Mouse (Mus musculus) CH12.LX (cell line): ENCODE measurements at regions not wholly inside any gene's neighbourhood (a gene's known extent, or its start where the extent isn't known, plus 50 kb on each side); places are given as distances from the start of the nearest gene placed in this dataset.

ENCODE experiments used
- DNase-seq: peaks from one replicate; pipeline ENCODE4 v3.0.0-alpha.2; 2013; ENCODE audit errors: extremely low read depth
- H3K27ac ChIP-seq: 2 replicates; pipeline ENCODE4 v1.5.1; 2012; ENCODE audit warnings: low read depth, mild to moderate bottlenecking, control low read depth, moderate library complexity; ENCODE audit not compliant: insufficient read depth
- H3K27me3 ChIP-seq: replicated peaks from 2 replicates; pipeline ENCODE3; 2012; ENCODE audit warnings: inconsistent platforms
- H3K36me3 ChIP-seq, 2 experiments: replicated peaks in 1 of 2; 2 replicates each; pipeline versions ENCODE3 to v1.6.1; 2012; ENCODE audit warnings: inconsistent platforms in 1 of 2, low read length in 1 of 2, mild to moderate bottlenecking in 1 of 2, mixed read lengths in 1 of 2, moderate library complexity in 1 of 2; ENCODE audit not compliant: control insufficient read depth in 1 of 2, insufficient read depth in 1 of 2
- H3K4me1 ChIP-seq, 2 experiments: 2 replicates each; pipeline ENCODE4 v1.6.1; 2012; ENCODE audit warnings: inconsistent platforms in 1 of 2, moderate library complexity in 1 of 2; ENCODE audit not compliant: insufficient read depth in 2 of 2, control insufficient read depth in 1 of 2
- H3K4me2 ChIP-seq: 2 replicates; pipeline ENCODE4 v1.6.1; 2012; ENCODE audit warnings: low read depth, mild to moderate bottlenecking, control low read depth; ENCODE audit not compliant: poor library complexity, insufficient read depth, severe bottlenecking
- H3K4me3 ChIP-seq, 3 experiments: fragments of 150-350 bp in 1 of 3; sonication (generic) in 1 of 3; replicated peaks in 1 of 3; 2 replicates each; pipeline versions ENCODE3 to v1.5.1; 2011 to 2012; ENCODE audit warnings: low read depth in 2 of 3, low read length in 2 of 3, mild to moderate bottlenecking in 2 of 3, moderate library complexity in 2 of 3, control low read depth in 1 of 3, improper control_type of control experiment in 1 of 3, inconsistent platforms in 1 of 3, mixed read lengths in 1 of 3; ENCODE audit not compliant: poor library complexity in 1 of 3
- H3K79me2 ChIP-seq: replicated peaks from 2 replicates; pipeline ENCODE4 v1.6.1; 2012; ENCODE audit warnings: mild to moderate bottlenecking, moderate library complexity; ENCODE audit not compliant: control insufficient read depth, poor library complexity, insufficient read depth, severe bottlenecking; ENCODE audit errors: extremely low read depth
- H3K9ac ChIP-seq: 2 replicates; pipeline ENCODE4 v1.6.1; 2012; ENCODE audit warnings: low read depth, mild to moderate bottlenecking, control low read depth, moderate library complexity; ENCODE audit not compliant: insufficient read depth
- H3K9me3 ChIP-seq: replicated peaks from 2 replicates; pipeline ENCODE3; 2012; ENCODE audit warnings: low read length, inconsistent platforms, mixed read lengths
- CHD1 ChIP-seq: IDR thresholded peaks from 2 replicates; pipeline ENCODE4 v1.6.1; 2012; ENCODE audit warnings: low read depth, low read length, improper control_type of control experiment, inconsistent platforms
- CHD2 ChIP-seq: IDR thresholded peaks from 2 replicates; pipeline ENCODE4 v1.6.1; 2011; ENCODE audit warnings: low read length, improper control_type of control experiment
- CTCF ChIP-seq, 2 experiments: IDR thresholded peaks in 1 of 2; conservative IDR thresholded peaks in 1 of 2; 2 replicates each; pipeline ENCODE4 v1.5.1; 2011 to 2012; ENCODE audit warnings: low read depth in 2 of 2, low read length in 2 of 2, improper control_type of control experiment in 1 of 2, inconsistent platforms in 1 of 2, mild to moderate bottlenecking in 1 of 2, moderate library complexity in 1 of 2
- E2F4 ChIP-seq: IDR thresholded peaks from 2 replicates; pipeline ENCODE4 v1.6.1; 2011; ENCODE audit warnings: low read depth, low read length, improper control_type of control experiment; ENCODE audit not compliant: insufficient replicate concordance
- ELF1 ChIP-seq: IDR thresholded peaks from 2 replicates; pipeline ENCODE4 v1.6.1; 2014; ENCODE audit warnings: low read depth, mild to moderate bottlenecking, inconsistent platforms, low read length, improper control_type of control experiment
- EP300 ChIP-seq: IDR thresholded peaks from 2 replicates; pipeline ENCODE4 v1.6.1; 2011; ENCODE audit warnings: low read length, improper control_type of control experiment
- ETS1 ChIP-seq: conservative IDR thresholded peaks from 2 replicates; pipeline ENCODE4 v1.6.1; 2012; ENCODE audit warnings: low read depth, mild to moderate bottlenecking, inconsistent platforms, low read length, improper control_type of control experiment, moderate library complexity
- GABPA ChIP-seq: IDR thresholded peaks from 2 replicates; pipeline ENCODE4 v1.6.1; 2012; ENCODE audit warnings: low read depth, low read length, improper control_type of control experiment, inconsistent platforms; ENCODE audit not compliant: insufficient replicate concordance
- HCFC1 ChIP-seq: IDR thresholded peaks from 2 replicates; pipeline ENCODE4 v1.6.1; 2012; ENCODE audit warnings: low read depth, mild to moderate bottlenecking, inconsistent platforms, low read length, improper control_type of control experiment
- IRF4 ChIP-seq: IDR thresholded peaks from 2 replicates; pipeline ENCODE4 v1.6.1; 2014; ENCODE audit warnings: low read depth, mild to moderate bottlenecking, inconsistent platforms, low read length, improper control_type of control experiment
- KAT2A ChIP-seq: IDR thresholded peaks from 2 replicates; pipeline ENCODE4 v1.6.1; 2012; ENCODE audit warnings: low read length, improper control_type of control experiment, inconsistent platforms; ENCODE audit not compliant: insufficient replicate concordance
- MAFK ChIP-seq: IDR thresholded peaks from 2 replicates; pipeline ENCODE4 v1.6.1; 2011; ENCODE audit warnings: low read length, improper control_type of control experiment; ENCODE audit not compliant: insufficient replicate concordance
- MAX ChIP-seq: IDR thresholded peaks from 2 replicates; pipeline ENCODE4 v1.6.1; 2011; ENCODE audit warnings: low read length, improper control_type of control experiment
- MAZ ChIP-seq: IDR thresholded peaks from 2 replicates; pipeline ENCODE4 v1.6.1; 2012; ENCODE audit warnings: low read depth, mild to moderate bottlenecking, inconsistent platforms, low read length, improper control_type of control experiment, moderate library complexity
- MXI1 ChIP-seq: IDR thresholded peaks from 2 replicates; pipeline ENCODE4 v1.6.1; 2011; ENCODE audit warnings: mild to moderate bottlenecking, low read depth, low read length, improper control_type of control experiment
- MYC ChIP-seq: IDR thresholded peaks from 2 replicates; pipeline ENCODE4 v1.6.1; 2011; ENCODE audit warnings: low read depth, mild to moderate bottlenecking, improper control_type of control experiment, low read length
- NELFE ChIP-seq: IDR thresholded peaks from 2 replicates; pipeline ENCODE4 v1.6.1; 2011; ENCODE audit warnings: low read depth, low read length, improper control_type of control experiment
- NRF1 ChIP-seq: IDR thresholded peaks from 2 replicates; pipeline ENCODE4 v1.6.1; 2014; ENCODE audit warnings: low read depth, mild to moderate bottlenecking, inconsistent platforms, low read length, improper control_type of control experiment, moderate library complexity
- PAX5 ChIP-seq: IDR thresholded peaks from 2 replicates; pipeline ENCODE4 v1.6.1; 2012; ENCODE audit warnings: low read length, inconsistent platforms, mixed read lengths
- RCOR1 ChIP-seq: conservative IDR thresholded peaks from 2 replicates; pipeline ENCODE4 v1.6.1; 2012; ENCODE audit warnings: low read depth, mild to moderate bottlenecking, inconsistent platforms, low read length, improper control_type of control experiment
- SMC3 ChIP-seq: IDR thresholded peaks from 2 replicates; pipeline ENCODE4 v1.6.1; 2011; ENCODE audit warnings: low read depth, low read length, improper control_type of control experiment
- TBP ChIP-seq: conservative IDR thresholded peaks from 2 replicates; pipeline ENCODE4 v1.6.1; 2011; ENCODE audit warnings: low read depth, low read length, improper control_type of control experiment
- ZC3H11A ChIP-seq: IDR thresholded peaks from 2 replicates; pipeline ENCODE4 v1.6.1; 2012; ENCODE audit warnings: low read depth, mild to moderate bottlenecking, inconsistent platforms, low read length, improper control_type of control experiment
- ZMIZ1 ChIP-seq: IDR thresholded peaks from 2 replicates; pipeline ENCODE4 v1.6.1; 2012; ENCODE audit warnings: low read depth, mild to moderate bottlenecking, inconsistent platforms, low read length, improper control_type of control experiment
- ZNF384 ChIP-seq: IDR thresholded peaks from 2 replicates; pipeline ENCODE4 v1.6.1; 2012; ENCODE audit warnings: low read depth, low read length, improper control_type of control experiment, inconsistent platforms
- dilution Hi-C: fragments of 300-500 bp; cut with MboI; formaldehyde crosslinking; loops from 2 replicates; pipeline ENCODE4 v1.14.3; 2020; ENCODE audit warnings: low sequenced_read_pairs; ENCODE audit not compliant: extremely low pct_unique_long_range_greater_than_20kb, extremely low pct_ligation_motif_present
- in situ Hi-C: fragments of 300-500 bp; cut with MboI; formaldehyde crosslinking; loops from 3 replicates; pipeline ENCODE4 v1.14.3; 2019; ENCODE audit warnings: low sequenced_read_pairs, low pct_ligation_motif_present, low pct_unique_long_range_greater_than_20kb, mixed read lengths

DNA sequence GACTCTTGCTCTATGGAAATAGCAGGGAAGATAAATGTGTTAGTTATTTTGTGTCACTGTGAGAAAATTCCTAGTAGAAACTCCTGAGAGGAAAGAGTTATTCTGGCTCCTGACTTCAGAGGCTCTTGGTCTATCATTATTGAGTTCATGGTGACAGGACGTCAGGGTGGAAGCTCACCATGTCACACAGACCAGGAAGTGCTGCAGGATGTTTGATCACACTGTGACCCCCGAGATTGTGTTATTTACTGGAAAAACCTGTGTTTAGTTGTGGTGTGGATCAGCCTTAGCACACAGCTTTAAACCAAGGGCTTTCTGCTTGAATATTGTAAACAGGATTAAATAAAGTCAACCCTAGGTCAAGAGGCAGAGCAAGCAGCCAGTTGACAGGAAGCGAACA lies 93.4 kb upstream of the Galnt15 start:
- Histone ChIP-seq H3K4me1 (0 out of 4 replicates have a peak, but pooled peaks cover 0 to 3% of the 10 kb centered on the region in 2 experiments), H3K79me2 (no peaks in the 10 kb centered on the region), H3K4me3 (no peak overlapping the region), H3K27ac (no peak overlapping the region), H3K4me2 (no peak overlapping the region), H3K9ac (no peak overlapping the region), H3K36me3 (no peaks in the 10 kb centered on the region), H3K9me3 (no peaks in the 10 kb centered on the region), H3K27me3 (no peaks in the 10 kb centered on the region)
- no peak for TF ChIP-seq MAX
- TF ChIP-seq EP300: no peak
- TF ChIP-seq MAFK: no peak
- TF ChIP-seq ELF1: no peak
- no peak for TF ChIP-seq CHD2
- TF ChIP-seq MYC: no peak
- no peak for TF ChIP-seq E2F4
- TF ChIP-seq MAZ: no peak
- no peak for TF ChIP-seq RCOR1
- no peak for TF ChIP-seq CTCF (conservative IDR thresholded peaks at IDR 0.05 in 1 of 2, IDR thresholded peaks at IDR 0.05 in 1 of 2; ENCODE audit: low read depth in 2 of 2, low read length in 2 of 2)
- TF ChIP-seq TBP: no peak
- TF ChIP-seq IRF4: no peak
- no peak for TF ChIP-seq GABPA
- TF ChIP-seq HCFC1: no peak
- TF ChIP-seq MXI1: no peak
- in situ Hi-C loops: loop anchor here (5.0 to 10.0 kb wide), 2 partner anchors 91 to 138 kb away; no protein-coding TSS in a partner anchor
- dilution Hi-C loops: no loop called here
- no peak for DNase-seq

DNA sequence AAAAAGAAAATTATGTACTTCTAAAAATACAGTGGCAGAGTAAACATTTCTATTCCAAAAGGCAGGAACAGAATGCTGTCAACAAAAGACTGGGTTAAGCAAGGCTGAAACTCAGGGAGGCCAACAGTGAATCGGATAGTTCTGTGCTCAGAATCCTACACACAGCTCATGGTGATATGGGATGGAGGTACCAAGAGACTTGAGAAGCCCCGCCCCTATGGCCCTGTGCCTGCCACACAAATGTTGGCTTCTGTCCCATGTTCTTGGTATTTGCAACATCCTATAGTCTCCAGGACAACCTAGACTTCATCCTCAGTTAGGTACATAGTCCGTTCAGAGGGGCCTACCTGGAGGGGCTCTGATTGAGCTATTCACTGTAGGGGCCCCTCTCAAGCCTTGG lies 92.2 kb upstream of the Galnt15 start:
- TF ChIP-seq ETS1 (no peak), NRF1 (no peak), KAT2A (no peak), CHD1 (no peak), ELF1 (no peak), SMC3 (no peak), ZMIZ1 (no peak), PAX5 (no peak), NELFE (no peak), ZC3H11A (no peak), ZNF384 (no peak)
- no peak overlapping the region for H3K27ac ChIP-seq
- DNase-seq: no peak
- H3K9ac ChIP-seq: no peak overlapping the region
- no peaks in the 10 kb centered on the region for H3K9me3 ChIP-seq
- no peak overlapping the region for H3K4me3 ChIP-seq
- H3K27me3 ChIP-seq: no peaks in the 10 kb centered on the region
- 0 out of 4 replicates have a peak, but pooled peaks cover 0 to 2% of the 10 kb centered on the region in 2 experiments for H3K4me1 ChIP-seq
- H3K36me3 ChIP-seq: no peaks in the 10 kb centered on the region
- H3K79me2 ChIP-seq: no peaks in the 10 kb centered on the region
- no peak overlapping the region for H3K4me2 ChIP-seq
- dilution Hi-C loops: no loop called here
- in situ Hi-C loops: loop anchor here (5.0 to 10.0 kb wide), 2 partner anchors 92 to 139 kb away; no protein-coding TSS in a partner anchor
